Mouse (Mus musculus): ENCODE measurements around the gene Tifa.

Gene Tifa

DNA sequence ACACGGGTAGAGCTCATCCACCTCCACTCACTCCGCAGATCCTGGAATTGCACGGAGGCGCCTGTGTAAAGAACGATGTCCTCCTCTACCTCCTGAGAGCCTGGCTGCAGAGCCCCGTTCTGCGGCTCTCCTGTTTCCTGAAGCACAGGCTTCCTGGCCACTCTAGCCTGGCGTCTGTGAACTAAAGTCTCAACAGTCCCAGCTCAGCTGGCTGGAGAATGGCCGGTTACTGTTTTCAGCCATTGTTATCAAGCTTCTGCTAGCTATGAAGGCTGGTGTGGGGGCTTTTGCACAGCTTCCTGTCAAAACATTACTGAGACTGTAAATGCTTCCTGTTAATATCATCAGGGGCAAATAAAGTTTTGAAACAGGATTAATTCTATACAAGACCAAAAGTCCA lies 82.0 kb downstream of the Tifa start:
- peak; percentile 17 for DNase-seq

DNA sequence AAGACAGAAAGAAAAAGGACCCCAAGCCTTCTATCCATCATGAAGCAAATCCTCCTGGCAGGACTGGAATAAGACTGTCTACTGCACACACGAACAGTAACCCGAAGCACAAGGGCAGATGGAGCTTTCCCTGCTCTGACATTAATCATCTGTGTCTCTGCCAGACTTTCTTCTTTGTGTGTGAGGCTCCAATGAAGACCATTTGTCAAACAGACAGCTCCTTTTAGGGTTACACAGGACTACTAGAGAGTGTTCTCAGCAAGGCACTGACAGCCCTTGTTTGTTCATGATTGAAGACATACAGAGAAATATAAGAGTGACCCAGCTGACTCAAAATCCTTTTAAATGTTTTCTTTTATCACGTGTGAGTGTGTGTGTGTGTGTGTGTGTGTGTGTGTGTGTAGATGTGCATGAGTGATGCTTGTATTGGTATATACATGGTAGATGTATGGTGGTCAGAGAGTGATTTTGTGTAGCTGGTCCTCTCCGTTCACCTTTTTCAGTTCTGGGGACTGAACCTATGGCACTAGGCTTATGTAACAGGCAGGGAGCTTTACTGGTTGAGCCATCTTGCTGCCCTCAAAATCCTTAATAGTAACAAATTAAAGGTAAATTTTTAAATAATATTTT lies 84.8 kb downstream of the Tifa start:
- DNase-seq = no peak

DNA sequence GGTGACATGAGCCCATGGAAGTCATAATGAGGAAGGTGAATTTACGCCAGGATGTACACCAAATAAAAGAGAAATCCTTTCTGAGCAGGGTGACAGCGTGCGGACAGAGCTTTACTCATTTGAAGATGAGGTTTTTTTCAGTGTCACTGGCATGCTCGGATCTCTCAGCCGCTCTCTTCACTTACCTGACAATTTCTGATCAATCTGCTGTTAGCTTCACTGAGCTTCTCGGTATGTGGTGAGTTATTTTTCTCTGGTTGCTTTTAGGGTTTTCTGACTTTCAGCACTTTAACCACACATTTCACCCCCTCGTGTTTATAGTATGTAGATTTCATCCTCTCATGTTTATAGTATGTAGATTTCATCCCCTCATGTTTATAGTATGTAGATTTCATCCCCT lies 85.5 kb downstream of the Tifa start:
- no peak for DNase-seq

DNA sequence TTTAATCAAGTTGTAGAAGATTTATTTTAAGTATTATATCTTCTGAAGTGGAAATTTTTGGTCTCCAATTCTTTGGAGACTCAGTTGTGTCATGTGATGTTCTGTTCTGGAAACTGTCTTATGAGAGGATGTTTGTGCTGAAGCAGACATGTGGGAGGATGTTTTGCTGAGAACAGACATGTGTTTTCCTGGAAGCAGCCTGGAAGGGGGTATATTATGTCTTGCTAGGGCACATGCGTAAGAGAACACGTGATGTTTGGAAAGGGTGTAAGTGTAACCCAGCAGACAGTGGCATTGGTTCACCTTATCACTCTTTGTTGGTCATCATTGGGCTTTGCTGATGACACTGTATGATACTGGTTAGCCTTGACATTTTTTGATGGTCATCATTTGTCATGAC lies 85.9 kb downstream of the Tifa start:
- DNase-seq = no peak

DNA sequence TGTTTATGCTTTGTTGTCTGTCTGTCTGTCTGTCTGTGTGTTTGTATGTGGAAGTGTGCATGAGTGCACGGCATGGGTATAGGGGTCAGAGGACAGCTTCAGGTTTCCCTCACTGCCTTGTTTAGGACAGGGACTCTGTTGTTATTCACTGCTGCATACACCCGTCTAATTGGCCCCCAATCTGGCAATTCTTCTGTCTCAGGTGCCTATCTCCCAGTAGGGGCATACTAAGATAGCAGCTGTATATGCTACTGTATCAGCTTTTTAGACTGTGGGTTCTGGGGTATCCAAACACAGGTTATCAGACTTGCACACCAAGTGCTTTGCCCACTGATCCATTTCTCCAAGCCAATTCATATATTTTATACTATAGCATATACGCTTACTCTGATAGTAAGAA lies 90.4 kb downstream of the Tifa start:
- DNase-seq = no peak

DNA sequence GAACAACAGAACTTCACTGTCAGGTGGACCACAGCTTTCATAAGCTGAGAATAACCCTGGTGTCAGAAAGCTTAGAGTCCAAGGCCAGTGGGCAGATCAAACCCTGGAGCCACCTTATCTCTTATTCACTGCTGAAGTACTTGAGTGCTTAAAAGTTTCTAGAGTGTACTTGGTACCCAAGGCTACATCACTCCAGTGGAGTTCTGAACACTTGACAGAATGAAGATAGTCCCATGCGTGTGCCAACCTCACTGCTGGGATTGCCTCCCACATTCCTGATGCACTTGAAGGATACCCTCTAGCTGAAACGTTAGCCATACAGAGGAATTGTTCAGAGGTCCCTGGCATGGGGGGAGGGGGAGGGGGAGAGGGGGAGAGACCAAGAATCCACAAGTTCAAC lies 92.1 kb downstream of the Tifa start:
- no peak for DNase-seq
